ENCODE assay signal across 8 mouse cellular contexts in the genomic region with DNA sequence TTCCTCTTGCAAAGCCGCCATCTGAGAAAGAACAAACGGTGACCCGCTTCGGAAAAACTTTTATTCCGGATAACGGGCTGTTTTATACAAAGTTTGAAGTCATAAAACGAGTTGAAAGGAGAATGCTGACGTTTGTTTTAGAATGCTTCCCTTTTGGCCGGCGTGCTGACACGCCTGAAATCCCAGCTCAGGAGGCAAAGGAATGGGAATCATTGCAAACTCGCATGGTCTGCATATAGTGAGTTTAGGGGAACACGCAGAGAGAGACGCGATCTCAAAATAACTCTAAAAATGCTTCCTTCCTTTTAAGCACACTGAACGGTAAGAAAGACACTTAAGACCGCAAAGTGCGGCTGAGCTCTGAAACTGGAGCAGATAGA. TPM values are rescaled to one million over a fixed set of nuclear protein-coding genes. Genes with fewer than 3 reads are reported as not detected.
DNase-seq lines count a peak whose midpoint lies in the region; ATAC-seq lines count a peak whose summit lies in the region.

No protein-coding gene starts in this region.

- no peak for ATAC-seq in intestine, embryonic 15.5 days
- no peak for ATAC-seq in neural tube, embryonic 14.5 days (ENCODE audit: low read depth)
- ATAC-seq in megakaryocyte-erythroid progenitor cell, adult 5-6 weeks (replicated peaks; ENCODE audit: low FRiP score, low TSS enrichment, poor library complexity, severe bottlenecking) = no peak

- peak overlapping the region; percentile 84 for H3K4me2 ChIP-seq in intestine, embryonic 15.5 days (replicated peaks)
- peak overlapping the region; percentile 90 for H3K4me2 ChIP-seq in neural tube, embryonic 14.5 days (ENCODE audit: low read depth, low read length)

- H3K36me3 ChIP-seq in intestine, embryonic 15.5 days = no peaks in the 10 kb centered on the region
- no peaks in the 10 kb centered on the region for H3K36me3 ChIP-seq in neural tube, embryonic 14.5 days (ENCODE audit: control insufficient read depth, insufficient read depth, low read length)

- H3K9ac ChIP-seq in intestine, embryonic 15.5 days = peak overlapping the region; percentile 100
- H3K9ac ChIP-seq in neural tube, embryonic 14.5 days (replicated peaks; ENCODE audit: low read depth, low read length) = peak overlapping the region; percentile 96

- H3K27ac ChIP-seq in intestine, embryonic 15.5 days = peak overlapping the region; percentile 99
- peak overlapping the region; percentile 97 for H3K27ac ChIP-seq in neural tube, embryonic 14.5 days (ENCODE audit: low read depth, low read length)

- peaks cover 7% of the 10 kb centered on the region for H3K4me1 ChIP-seq in intestine, embryonic 15.5 days (replicated peaks)
- peaks cover 14% of the 10 kb centered on the region for H3K4me1 ChIP-seq in neural tube, embryonic 14.5 days (ENCODE audit: control insufficient read depth, insufficient read depth, low read length)

- DNase-seq in cerebellum, adult 9-11 months = peak; percentile 30
- no peak for DNase-seq in cerebellum, adult 8-10 months
- peak; percentile 13 for DNase-seq in right cerebral cortex, adult 18-20 months
- no peak for DNase-seq in right cerebral cortex, postnatal 10 days (ENCODE audit: low spot score in 2 of 2)
- DNase-seq in left cerebral cortex, adult 11 months (ENCODE audit: low spot score) = no peak

- H3K27me3 ChIP-seq in intestine, embryonic 15.5 days (replicated peaks) = no peaks in the 10 kb centered on the region
- peaks cover 2% of the 10 kb centered on the region; the same call in 1 of the 2 replicates for H3K27me3 ChIP-seq in neural tube, embryonic 14.5 days (ENCODE audit: control insufficient read depth, insufficient read depth, low read length)

- H3K9me3 ChIP-seq in intestine, embryonic 15.5 days = no peaks in the 10 kb centered on the region
- H3K9me3 ChIP-seq in neural tube, embryonic 14.5 days (ENCODE audit: control insufficient read depth, low read length) = no peaks in the 10 kb centered on the region

- H3K4me3 ChIP-seq in intestine, embryonic 15.5 days (replicated peaks) = peak overlapping the region; percentile 95
- peak overlapping the region; percentile 99 for H3K4me3 ChIP-seq in neural tube, embryonic 14.5 days (ENCODE audit: low read depth, low read length)

- under 1% methylated on average over 18 of the region's 18 CpGs for WGBS in intestine, embryonic 15.5 days
- under 1% methylated on average over 18 of the region's 18 CpGs for WGBS in neural tube, embryonic 14.5 days

RNA-seq across cellular contexts. Expression of gene Pigl, which starts 0.4 kb away (rescaled TPM):
- polyA plus RNA-seq in intestine, embryonic 15.5 days (2015; fragmentation: Nextera tagmentation; extraction: Ambion mirVana) = 11.6 and 11.8 TPM in 2 replicates
- 10.1 and 10.4 TPM in 2 replicates for polyA plus RNA-seq in neural tube, embryonic 14.5 days (2014; fragmentation: Nextera tagmentation; extraction: Ambion mirVana)
- 10.6 and 12.0 TPM in 2 replicates for total RNA-seq in megakaryocyte-erythroid progenitor cell, adult 5-6 weeks (2014; fragmentation: Nextera tagmentation)
- total RNA-seq in megakaryocyte-erythroid progenitor cell, adult 5-6 weeks (2017) = 2.0 and 3.2 TPM in 2 replicates

RNA-seq across cellular contexts. Expression of gene Ncor1, which starts 0.5 kb away (rescaled TPM):
- polyA plus RNA-seq in intestine, embryonic 15.5 days (2015; fragmentation: Nextera tagmentation; extraction: Ambion mirVana) = 134 and 141 TPM in 2 replicates
- 203 and 219 TPM in 2 replicates for polyA plus RNA-seq in neural tube, embryonic 14.5 days (2014; fragmentation: Nextera tagmentation; extraction: Ambion mirVana)
- 282 and 352 TPM in 2 replicates for total RNA-seq in megakaryocyte-erythroid progenitor cell, adult 5-6 weeks (2014; fragmentation: Nextera tagmentation)
- total RNA-seq in megakaryocyte-erythroid progenitor cell, adult 5-6 weeks (2017) = 261 and 277 TPM in 2 replicates

Comparison
In these comparisons a context has a peak if more than half of its experiments do, and no peak if none do; other contexts are left out.
1. DNase-seq: peak in cerebellum, adult 9-11 months (single experiment) and right cerebral cortex, adult 18-20 months (single experiment); none in cerebellum, adult 8-10 months (single experiment), right cerebral cortex, postnatal 10 days (0 of 2) and left cerebral cortex, adult 11 months (single experiment).